Mouse (Mus musculus) liver, embryonic 16.5 days (tissue): ENCODE measurements around the gene Usp32. TPM values are rescaled to one million over a fixed set of nuclear protein-coding genes. Genes with fewer than 3 reads are reported as not detected.

Experiments
- ATAC-seq: fragments of 200-750 bp; cut with Nextera tagmentation; 2 replicates; pipeline ENCODE4 v1.8.0; 2017; ENCODE audit warnings: low read depth, mild to moderate bottlenecking, moderate number of reproducible peaks, moderate library complexity
- H3K27ac ChIP-seq: fragments of 300-500 bp; sonication (generic); 2 replicates; pipeline ENCODE4 v1.5.1; 2014; ENCODE audit warnings: mild to moderate bottlenecking, low read length
- H3K27me3 ChIP-seq: fragments of 300-500 bp; sonication (generic); 2 replicates; pipeline ENCODE4 v1.6.1; 2014; ENCODE audit warnings: low read depth, low read length, mixed read lengths; ENCODE audit not compliant: control insufficient read depth, insufficient read depth
- H3K36me3 ChIP-seq: fragments of 300-500 bp; sonication (generic); 2 replicates; pipeline ENCODE4 v1.6.1; 2014; ENCODE audit warnings: mild to moderate bottlenecking; ENCODE audit not compliant: control insufficient read depth, insufficient read depth
- H3K4me1 ChIP-seq: fragments of 300-500 bp; sonication (generic); 2 replicates; pipeline ENCODE4 v1.6.1; 2014; ENCODE audit warnings: low read depth, low read length, mixed read lengths; ENCODE audit not compliant: control insufficient read depth
- H3K4me2 ChIP-seq: fragments of 300-500 bp; sonication (generic); 2 replicates; pipeline ENCODE4 v1.6.1; 2014; ENCODE audit warnings: low read depth, low read length, mixed read lengths
- H3K4me3 ChIP-seq: fragments of 300-500 bp; sonication (generic); 2 replicates; pipeline ENCODE4 v1.5.1; 2014; ENCODE audit warnings: low read depth, mild to moderate bottlenecking, low read length
- H3K9ac ChIP-seq: fragments of 300-500 bp; sonication (generic); 2 replicates; pipeline ENCODE4 v1.6.1; 2014; ENCODE audit warnings: low read depth, low read length
- H3K9me3 ChIP-seq: fragments of 300-500 bp; sonication (generic); replicated peaks from 2 replicates; pipeline ENCODE4 v1.6.1; 2016; ENCODE audit warnings: low read length; ENCODE audit not compliant: control insufficient read depth
- WGBS: fragments of 180-500 bp; shearing (Covaris S2); extraction: QIAGEN DNeasy Blood & Tissue Kit; methylation state at CpG from one replicate; pipeline ENCODE4 v1.1.7; 2014; ENCODE audit not compliant: insufficient replicate concordance; 5-methylcytosine and 5-hydroxymethylcytosine counted together
- polyA plus RNA-seq: library from polyadenylated mRNA; unstranded; fragments of >200 nt; fragmentation: Nextera tagmentation; extraction: Ambion mirVana; gene quantifications from 2 replicates; pipeline ENCODE4 v1.2.1, GENCODE M21; 2015

The Usp32 gene
- polyA plus RNA-seq, 1 experiment from 2014 or later: 11.4 TPM

DNA sequence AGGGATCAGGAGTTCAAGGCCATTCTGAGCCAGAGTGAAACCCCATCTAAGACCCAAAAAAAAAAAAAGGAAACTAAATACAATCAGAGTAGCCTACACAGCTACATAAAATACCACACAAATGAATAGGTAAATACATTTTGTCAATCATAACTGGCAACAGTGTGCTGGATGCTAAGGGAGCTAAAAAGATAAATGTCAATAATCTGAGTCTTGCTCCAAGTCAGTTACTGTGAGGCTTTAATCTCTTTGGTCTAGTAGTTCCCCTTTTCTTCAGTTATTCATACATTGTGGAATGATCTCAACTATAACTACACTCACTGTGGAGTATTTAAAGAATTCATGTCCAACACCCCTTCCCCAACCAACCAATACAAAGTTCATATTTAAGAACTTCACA lies 30.0 kb downstream of the Usp32 start:
- H3K9me3 ChIP-seq: no peaks in the 10 kb centered on the region
- no peak overlapping the region for H3K4me2 ChIP-seq
- no peaks in the 10 kb centered on the region for H3K27me3 ChIP-seq
- H3K36me3 ChIP-seq: peaks cover 8% of the 10 kb centered on the region
- no peak for ATAC-seq
- H3K9ac ChIP-seq: peak overlapping the region; percentile 19; the same call in 1 of the 2 replicates
- no peak overlapping the region for H3K4me3 ChIP-seq
- peak overlapping the region; percentile 81 for H3K27ac ChIP-seq
- peaks cover 58% of the 10 kb centered on the region for H3K4me1 ChIP-seq

DNA sequence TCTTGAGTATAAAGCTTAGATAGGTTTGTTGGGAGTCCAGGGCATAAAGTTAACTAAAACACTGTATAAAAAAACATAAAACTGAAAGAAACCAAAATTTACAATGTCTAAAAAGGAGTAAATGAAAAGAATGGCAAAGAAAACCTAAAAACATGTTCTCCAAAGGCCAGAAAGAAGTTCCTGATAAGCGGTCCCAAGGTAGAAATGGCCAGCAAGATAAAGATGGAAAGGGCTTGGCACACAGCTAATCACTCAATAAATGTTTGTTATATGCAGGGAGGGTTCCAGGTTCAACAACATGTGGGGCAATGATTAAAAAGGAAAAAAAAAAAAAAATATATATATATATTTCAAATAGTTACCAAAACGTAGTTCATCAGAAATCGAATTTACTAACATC lies 32.7 kb downstream of the Usp32 start:
- H3K36me3 ChIP-seq: peaks cover 16% of the 10 kb centered on the region
- peak overlapping the region; percentile 4; the same call in 1 of the 2 replicates for H3K4me2 ChIP-seq
- H3K27ac ChIP-seq: no peak overlapping the region
- no peaks in the 10 kb centered on the region for H3K27me3 ChIP-seq
- no peak overlapping the region for H3K4me3 ChIP-seq
- no peak overlapping the region for H3K9ac ChIP-seq
- H3K4me1 ChIP-seq: peaks cover 53% of the 10 kb centered on the region
- ATAC-seq: peak; percentile 91
- 21% methylated on average over 3 of the region's 3 CpGs for WGBS
- no peaks in the 10 kb centered on the region for H3K9me3 ChIP-seq

DNA sequence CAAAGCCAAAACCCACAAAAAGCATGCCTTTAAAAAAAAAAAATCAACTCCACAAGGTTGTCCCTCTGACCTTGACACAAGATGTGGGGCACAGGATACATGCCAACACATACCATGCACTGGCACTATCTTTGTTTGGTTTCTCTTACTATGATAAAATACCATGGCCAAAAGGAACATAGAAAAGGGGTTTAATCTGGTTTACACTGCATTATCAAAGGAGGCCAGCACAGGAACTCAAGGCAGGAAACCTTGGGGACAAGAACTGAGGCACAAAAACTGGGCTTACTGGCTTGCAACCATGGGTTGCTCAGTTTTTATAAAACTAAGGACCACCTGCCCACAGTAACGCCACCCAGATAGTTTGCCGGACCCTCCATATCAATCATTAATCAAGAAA lies 34.1 kb downstream of the Usp32 start:
- no peaks in the 10 kb centered on the region for H3K9me3 ChIP-seq
- H3K27ac ChIP-seq: peak overlapping the region; percentile 82
- no peak overlapping the region for H3K4me3 ChIP-seq
- WGBS: 33% methylated on average over 2 of the region's 2 CpGs
- no peak overlapping the region for H3K9ac ChIP-seq
- peaks cover 52% of the 10 kb centered on the region for H3K4me1 ChIP-seq
- H3K27me3 ChIP-seq: no peaks in the 10 kb centered on the region
- ATAC-seq: peak; percentile 38; the same call in 1 of the 2 replicates
- H3K36me3 ChIP-seq: peaks cover 11% of the 10 kb centered on the region
- peak overlapping the region; percentile 17; the same call in 1 of the 2 replicates for H3K4me2 ChIP-seq

DNA sequence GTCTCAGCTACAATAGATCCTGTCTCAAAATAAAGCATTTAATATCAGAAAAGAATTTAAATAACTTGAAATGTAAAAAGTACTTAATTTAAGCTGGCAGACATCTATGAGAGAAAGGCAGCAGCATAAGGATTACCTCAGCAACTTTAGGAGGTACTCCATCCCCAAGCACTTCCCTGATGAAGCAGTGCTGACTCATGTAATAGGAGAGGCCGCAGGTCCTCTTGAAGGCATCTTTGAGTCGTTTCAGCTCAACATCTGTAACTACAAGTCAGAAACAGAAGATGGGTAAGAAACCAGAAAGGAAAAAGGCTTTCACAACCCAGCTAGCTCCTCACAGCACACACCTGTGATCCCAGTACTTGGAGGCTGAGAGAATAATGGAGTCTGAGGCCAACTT lies 36.2 kb downstream of the Usp32 start:
- H3K27me3 ChIP-seq: no peaks in the 10 kb centered on the region
- ATAC-seq: peak; percentile 78
- peak overlapping the region; percentile 29 for H3K4me3 ChIP-seq
- peak overlapping the region; percentile 86 for H3K27ac ChIP-seq
- H3K4me2 ChIP-seq: peak overlapping the region; percentile 27
- 45% methylated on average over 2 of the region's 2 CpGs for WGBS
- peaks cover 12% of the 10 kb centered on the region for H3K36me3 ChIP-seq
- peaks cover 36% of the 10 kb centered on the region for H3K4me1 ChIP-seq
- no peaks in the 10 kb centered on the region for H3K9me3 ChIP-seq
- peak overlapping the region; percentile 38; the same call in 1 of the 2 replicates for H3K9ac ChIP-seq

DNA sequence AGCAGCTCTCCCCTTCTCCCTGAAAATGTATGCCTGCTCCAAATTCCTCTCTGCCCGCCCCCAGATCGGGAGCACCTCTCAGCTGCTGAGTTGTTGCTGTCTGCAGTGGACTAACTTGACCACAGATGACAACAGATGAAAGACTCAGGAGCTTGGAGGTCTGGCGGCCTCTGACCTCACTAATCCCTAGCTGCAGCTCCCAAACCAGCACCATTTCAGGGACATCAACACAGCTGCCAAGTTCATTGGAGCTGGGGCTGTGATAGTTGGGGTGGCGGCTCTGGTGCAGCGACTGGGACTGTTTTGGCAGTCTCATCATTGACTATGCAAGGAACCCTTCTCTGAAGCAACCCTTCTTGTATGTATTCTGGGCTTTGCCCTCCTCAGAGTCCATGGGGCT lies 44.8 kb downstream of the Usp32 start:
- 76% methylated on average over 5 of the region's 5 CpGs for WGBS

DNA sequence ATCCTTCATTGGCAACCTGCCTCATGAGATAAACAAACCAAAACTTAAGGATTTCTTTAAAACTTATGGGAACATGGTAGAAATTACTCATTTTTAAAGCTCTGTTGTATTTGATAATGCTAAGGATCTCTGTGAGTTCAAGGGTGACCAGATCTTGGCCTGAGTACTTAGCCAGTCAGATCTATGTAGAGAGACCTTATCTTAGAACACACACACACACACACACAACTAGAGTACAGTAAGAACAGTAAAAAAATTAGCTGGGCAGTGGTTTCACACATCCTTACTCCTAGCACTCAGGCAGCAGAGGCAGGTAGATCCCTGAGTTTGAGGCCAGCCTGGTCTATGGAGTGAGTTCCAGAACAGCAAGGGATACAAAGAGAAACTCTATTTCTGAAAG lies 53.7 kb downstream of the Usp32 start:
- no peak overlapping the region for H3K4me3 ChIP-seq
- H3K4me1 ChIP-seq: peaks cover 5% of the 10 kb centered on the region
- H3K27me3 ChIP-seq: no peaks in the 10 kb centered on the region
- H3K27ac ChIP-seq: no peak overlapping the region
- no peaks in the 10 kb centered on the region for H3K9me3 ChIP-seq
- no peak overlapping the region for H3K4me2 ChIP-seq
- peak; percentile 59 for ATAC-seq
- peaks cover 11% of the 10 kb centered on the region for H3K36me3 ChIP-seq
- no peak overlapping the region for H3K9ac ChIP-seq

More for the DNA sequence above, 44.8 kb downstream of the Usp32 start:
- ATAC-seq: peak; percentile 7; the same call in 1 of the 2 replicates
- Histone ChIP-seq H3K27me3 (no peaks in the 10 kb centered on the region), H3K4me2 (no peak overlapping the region), H3K9me3 (no peaks in the 10 kb centered on the region), H3K9ac (no peak overlapping the region), H3K36me3 (peaks cover 7% of the 10 kb centered on the region; the same call in 1 of the 2 replicates), H3K4me1 (no peaks in the 10 kb centered on the region; the same call in 1 of the 2 replicates), H3K27ac (no peak overlapping the region; the same call in 1 of the 2 replicates), H3K4me3 (no peak overlapping the region)

DNA sequence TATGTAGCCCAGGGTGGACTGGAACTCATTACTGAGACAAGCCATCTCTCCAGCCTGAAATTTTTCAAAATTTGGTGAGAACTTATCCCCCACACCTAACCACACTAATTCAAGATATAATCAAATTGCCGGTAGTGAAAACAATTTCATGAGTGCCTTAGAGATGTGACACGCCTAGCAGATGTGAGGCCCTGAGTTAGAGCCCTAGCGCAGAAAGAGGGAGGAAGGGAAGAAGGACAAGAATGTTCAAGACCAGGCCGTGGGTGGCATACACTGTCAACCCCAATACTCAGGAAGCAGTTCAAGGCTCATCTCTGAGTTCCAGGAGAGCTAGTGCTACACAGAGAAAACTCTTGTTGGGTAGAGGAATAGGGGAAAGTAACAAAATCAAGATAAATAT lies 72.1 kb downstream of the Usp32 start:
- Histone ChIP-seq H3K27me3 (no peaks in the 10 kb centered on the region), H3K4me1 (no peaks in the 10 kb centered on the region), H3K27ac (no peak overlapping the region), H3K36me3 (peaks cover 25% of the 10 kb centered on the region), H3K4me2 (no peak overlapping the region), H3K9ac (no peak overlapping the region), H3K9me3 (no peaks in the 10 kb centered on the region), H3K4me3 (no peak overlapping the region)
- 93% methylated on average over 4 of the region's 4 CpGs for WGBS
- ATAC-seq: no peak

DNA sequence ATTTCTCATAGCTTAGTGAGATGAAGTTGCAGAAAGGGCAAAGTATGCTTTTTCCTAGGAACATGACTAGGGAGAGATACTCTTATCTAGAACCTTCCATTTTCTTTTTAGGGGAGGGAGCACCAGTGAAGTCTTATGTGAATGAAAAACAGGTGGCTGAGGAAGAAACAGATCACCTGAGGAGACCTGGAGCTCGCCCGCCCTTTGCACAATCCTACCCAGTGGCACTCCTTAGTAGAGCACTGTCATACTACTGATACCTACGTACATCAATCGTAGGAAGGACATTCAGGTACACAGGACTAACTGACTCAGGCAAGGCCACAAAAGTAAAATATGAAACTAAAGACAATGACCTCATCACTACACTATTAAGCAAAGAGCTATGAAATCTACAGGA lies 81.4 kb downstream of the Usp32 start:
- no peak overlapping the region for H3K9ac ChIP-seq
- no peaks in the 10 kb centered on the region for H3K27me3 ChIP-seq
- WGBS: 91% methylated on average over 4 of the region's 4 CpGs
- no peak overlapping the region for H3K4me2 ChIP-seq
- ATAC-seq: no peak
- H3K4me1 ChIP-seq: no peaks in the 10 kb centered on the region; the same call in 1 of the 2 replicates
- no peak overlapping the region for H3K27ac ChIP-seq
- peaks cover 26% of the 10 kb centered on the region for H3K36me3 ChIP-seq
- H3K4me3 ChIP-seq: no peak overlapping the region
- H3K9me3 ChIP-seq: no peaks in the 10 kb centered on the region

DNA sequence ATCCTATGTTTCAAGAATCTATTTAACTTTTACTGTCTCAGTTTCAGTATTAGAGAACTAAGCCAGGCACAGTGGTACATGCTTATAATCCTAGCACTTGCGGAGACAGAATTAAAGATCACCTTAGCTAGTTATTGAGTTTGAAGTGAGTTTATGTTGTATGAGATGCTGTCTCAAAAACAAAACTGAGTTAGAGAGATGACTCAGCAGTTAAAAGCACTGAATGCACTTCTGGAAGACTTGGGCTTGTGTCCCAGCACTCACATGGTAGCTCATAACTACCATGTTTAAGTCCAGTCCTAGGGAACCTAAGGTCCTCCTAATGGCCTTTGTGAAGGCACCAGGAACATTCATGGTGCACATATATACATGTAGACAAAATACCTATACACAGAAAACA lies 82.4 kb downstream of the Usp32 start:
- peaks cover 26% of the 10 kb centered on the region for H3K36me3 ChIP-seq
- 92% methylated on average over 1 of the region's 1 CpGs for WGBS
- 0 out of 2 replicates have a peak overlapping the region, but pooled peaks have one; percentile 19 for H3K27ac ChIP-seq

More for the DNA sequence above, 82.4 kb downstream of the Usp32 start:
- H3K4me3 ChIP-seq: no peak overlapping the region
- H3K27me3 ChIP-seq: no peaks in the 10 kb centered on the region
- H3K4me2 ChIP-seq: no peak overlapping the region
- no peak for ATAC-seq
- H3K9ac ChIP-seq: no peak overlapping the region
- no peaks in the 10 kb centered on the region for H3K9me3 ChIP-seq
- no peaks in the 10 kb centered on the region; the same call in 1 of the 2 replicates for H3K4me1 ChIP-seq
